Mouse (Mus musculus) midbrain, postnatal 0 days (tissue): ENCODE results near the gene Cdh4. TPM values are rescaled to one million over a fixed set of nuclear protein-coding genes. Genes with fewer than 3 reads are reported as not detected.
A peak's percentile ranks its signal among the peaks of the same experiment; 100 is the strongest.

ENCODE experiments used
- ATAC-seq: fragments of 200-750 bp; cut with Nextera tagmentation; 2 replicates; pipeline ENCODE4 v1.8.0; 2017; ENCODE audit warnings: moderate number of reproducible peaks, mild to moderate bottlenecking, moderate TSS enrichment, moderate library complexity; ENCODE audit not compliant: low FRiP score
- DNase-seq: peaks from one replicate; pipeline ENCODE4 v3.0.0-alpha.2; 2015; ENCODE audit warnings: low spot score
- H3K27ac ChIP-seq: fragments of 300-500 bp; sonication (generic); 2 replicates; pipeline ENCODE4 v1.5.1; 2014; ENCODE audit warnings: low read depth, mild to moderate bottlenecking, low read length, mixed read lengths
- H3K27me3 ChIP-seq: fragments of 300-500 bp; sonication (generic); 2 replicates; pipeline ENCODE4 v1.6.1; 2014; ENCODE audit warnings: low read length, control low read depth, mixed read lengths; ENCODE audit not compliant: insufficient read depth
- H3K36me3 ChIP-seq: fragments of 300-500 bp; sonication (generic); 2 replicates; pipeline ENCODE4 v1.6.1; 2014; ENCODE audit warnings: low read length, control low read depth, mixed read lengths; ENCODE audit not compliant: insufficient read depth
- H3K4me1 ChIP-seq: fragments of 300-500 bp; sonication (generic); 2 replicates; pipeline ENCODE4 v1.6.1; 2014; ENCODE audit warnings: mild to moderate bottlenecking, control low read depth, antibody characterized with exemption, low read length, mixed read lengths; ENCODE audit not compliant: insufficient read depth
- H3K4me2 ChIP-seq: fragments of 300-500 bp; sonication (generic); 2 replicates; pipeline ENCODE4 v1.6.1; 2014; ENCODE audit warnings: low read depth, mild to moderate bottlenecking, low read length, mixed read lengths; ENCODE audit not compliant: poor library complexity, severe bottlenecking
- H3K4me3 ChIP-seq: fragments of 300-500 bp; sonication (generic); 2 replicates; pipeline ENCODE4 v1.5.1; 2014; ENCODE audit warnings: low read depth, mild to moderate bottlenecking, low read length, moderate library complexity
- H3K9ac ChIP-seq: fragments of 300-500 bp; sonication (generic); replicated peaks from 2 replicates; pipeline ENCODE4 v1.6.1; 2014; ENCODE audit warnings: mild to moderate bottlenecking, low read length, moderate library complexity, mixed read lengths; ENCODE audit not compliant: poor library complexity, severe bottlenecking
- H3K9me3 ChIP-seq: fragments of 300-500 bp; sonication (generic); 2 replicates; pipeline ENCODE4 v1.6.1; 2016; ENCODE audit warnings: low read length, control low read depth
- CTCF ChIP-seq: IDR thresholded peaks from 2 replicates; pipeline ENCODE4 v1.5.1; 2016; ENCODE audit warnings: antibody characterized with exemption, mild to moderate bottlenecking
- WGBS: fragments of 180-500 bp; shearing (Covaris S2); extraction: QIAGEN DNeasy Blood & Tissue Kit; methylation state at CpG from one replicate; pipeline ENCODE4 v1.1.7; 2014; 5-methylcytosine and 5-hydroxymethylcytosine counted together
- polyA plus RNA-seq: library from polyadenylated mRNA; unstranded; fragments of >200 nt; fragmentation: Nextera tagmentation; extraction: Ambion mirVana; gene quantifications from 2 replicates; pipeline ENCODE4 v1.2.1, GENCODE M21; 2015
- total RNA-seq: library from RNA; depleted of rRNA; stranded (reverse); fragments of >200 nt; gene quantifications from 2 replicates; pipeline ENCODE4 v1.2.3, GENCODE M21; 2014

Cdh4 gene
- total and polyA plus RNA-seq, 2 experiments from 2014 or later = 64.9 to 86.6 TPM

- Histone ChIP-seq H3K36me3 (no peaks in the 10 kb centered on the region), H3K4me3 (no peak overlapping the region), H3K4me2 (no peak overlapping the region), H3K9ac (no peak overlapping the region), H3K9me3 (no peaks in the 10 kb centered on the region), H3K4me1 (no peaks in the 10 kb centered on the region), H3K27me3 (no peaks in the 10 kb centered on the region), H3K27ac (no peak overlapping the region)
- 94% methylated on average over 2 of the region's 2 CpGs for WGBS
- DNase-seq (no peak), ATAC-seq (no peak)
- TF ChIP-seq CTCF = 0 out of 2 replicates have a peak, but pooled peaks have one; percentile 19
Observed at GRCm38 (mm10) chr2:179627563-179627962, 185.3 kb downstream of the Cdh4 start.

DNA sequence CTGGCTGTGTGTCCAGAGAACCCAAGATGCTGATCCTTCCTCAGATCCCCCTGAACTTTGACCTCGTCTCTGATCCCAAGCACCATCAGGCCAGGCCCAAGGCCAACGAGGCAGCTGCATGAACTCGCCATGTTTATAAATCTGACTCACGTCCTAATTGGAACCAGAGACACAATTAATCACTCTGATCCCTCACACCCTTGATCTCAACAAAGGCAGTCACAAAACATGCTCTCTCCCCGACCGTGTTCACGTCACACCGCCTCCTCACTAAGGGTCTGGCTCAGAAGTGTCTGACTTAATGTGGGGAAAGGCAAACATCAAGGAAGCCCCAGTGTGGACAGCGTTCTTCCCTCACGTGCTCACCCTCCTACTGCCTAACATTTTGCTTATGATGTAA lies 188.5 kb downstream of the Cdh4 start:
- WGBS = 71% methylated on average over 10 of the region's 10 CpGs

GRCm38 (mm10) chr2:179640576-179641301 lies 198.5 kb downstream of the Cdh4 start:
- no peak overlapping the region for H3K27ac ChIP-seq
- no peak overlapping the region for H3K9ac ChIP-seq
- H3K9me3 ChIP-seq = no peaks in the 10 kb centered on the region
- ATAC-seq = no peak
- H3K27me3 ChIP-seq = no peaks in the 10 kb centered on the region
- DNase-seq = no peak
- no peak overlapping the region for H3K4me2 ChIP-seq
- 93% methylated on average over 15 of the region's 15 CpGs for WGBS
- H3K36me3 ChIP-seq = no peaks in the 10 kb centered on the region
- no peaks in the 10 kb centered on the region for H3K4me1 ChIP-seq
- no peak overlapping the region for H3K4me3 ChIP-seq
- no peak for TF ChIP-seq CTCF

More for the DNA sequence above, 188.5 kb downstream of the Cdh4 start:
- Histone ChIP-seq H3K4me3 (no peak overlapping the region), H3K4me1 (no peaks in the 10 kb centered on the region), H3K9me3 (no peaks in the 10 kb centered on the region), H3K27me3 (no peaks in the 10 kb centered on the region), H3K4me2 (no peak overlapping the region), H3K27ac (no peak overlapping the region), H3K36me3 (no peaks in the 10 kb centered on the region), H3K9ac (no peak overlapping the region)
- TF ChIP-seq CTCF = no peak
- DNase-seq (no peak), ATAC-seq (no peak)

DNA sequence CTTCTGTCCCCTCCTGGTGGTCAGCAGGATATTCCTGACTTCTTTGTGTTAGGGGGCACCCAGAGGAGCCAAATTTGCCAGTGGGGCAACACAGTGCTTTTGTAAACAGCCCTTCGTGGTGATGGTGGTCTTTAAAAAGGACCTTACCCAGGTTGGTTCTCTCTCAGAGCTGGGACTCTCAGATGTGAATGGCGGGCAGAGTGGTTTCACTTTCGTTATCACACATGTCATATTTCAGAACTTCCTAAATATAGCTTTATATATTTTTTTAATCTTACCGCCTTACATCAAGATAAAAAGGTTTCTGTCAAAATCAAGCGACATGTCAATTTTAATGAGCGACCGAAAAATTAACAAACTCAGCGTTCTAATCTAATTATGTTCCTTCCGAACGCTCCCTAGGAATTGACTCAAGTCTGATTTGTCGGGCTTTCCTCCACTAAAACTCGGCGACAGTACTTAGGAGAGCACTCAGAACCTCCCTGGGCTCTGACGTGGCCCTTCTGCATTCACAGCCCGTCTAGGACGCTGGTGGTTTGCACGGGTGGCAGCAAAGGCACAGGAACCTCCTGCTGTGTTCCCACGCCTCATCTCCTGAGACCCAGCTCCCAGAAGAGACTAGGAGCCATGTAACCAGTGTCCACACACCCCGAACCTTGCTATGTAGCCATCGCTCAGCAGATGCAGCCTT lies 206.5 kb downstream of the Cdh4 start:
- H3K9ac ChIP-seq = no peak overlapping the region

DNA sequence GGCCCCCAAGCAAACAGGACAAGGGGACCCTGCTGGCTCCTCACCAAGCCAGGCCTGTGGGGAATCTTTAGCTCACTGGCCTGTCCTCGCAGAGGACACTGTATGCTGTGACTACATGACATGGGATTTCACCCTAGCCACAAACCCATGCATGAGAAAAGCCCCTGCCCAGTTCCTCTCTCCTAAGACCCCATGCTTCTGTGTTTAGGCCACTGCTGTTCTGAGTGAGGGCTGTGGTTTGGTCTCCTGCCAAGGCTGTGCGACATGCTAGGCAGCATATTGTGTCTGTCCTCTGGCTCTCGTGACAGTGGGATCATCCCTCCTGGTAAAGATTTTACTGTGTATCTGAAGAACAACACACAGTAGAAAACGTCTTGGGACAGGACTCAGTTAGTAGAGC lies 207.1 kb downstream of the Cdh4 start:
- H3K36me3 ChIP-seq = no peaks in the 10 kb centered on the region
- no peak overlapping the region for H3K9ac ChIP-seq
- ATAC-seq (no peak), DNase-seq (peak; percentile 44)
- no peak overlapping the region for H3K4me2 ChIP-seq
- H3K27ac ChIP-seq = no peak overlapping the region
- no peaks in the 10 kb centered on the region for H3K9me3 ChIP-seq
- no peak overlapping the region for H3K4me3 ChIP-seq
- WGBS = 53% methylated on average over 4 of the region's 4 CpGs
- no peaks in the 10 kb centered on the region for H3K27me3 ChIP-seq
- TF ChIP-seq CTCF = no peak
- H3K4me1 ChIP-seq = peaks cover 4% of the 10 kb centered on the region; the same call in 1 of the 2 replicates

More for the DNA sequence above, 206.5 kb downstream of the Cdh4 start:
- Histone ChIP-seq H3K36me3 (no peaks in the 10 kb centered on the region), H3K27ac (no peak overlapping the region), H3K27me3 (no peaks in the 10 kb centered on the region), H3K9me3 (no peaks in the 10 kb centered on the region), H3K4me1 (peaks cover 4% of the 10 kb centered on the region; the same call in 1 of the 2 replicates), H3K4me2 (no peak overlapping the region), H3K4me3 (no peak overlapping the region)
- no peak for TF ChIP-seq CTCF
- ATAC-seq (no peak), DNase-seq (no peak)
- WGBS = 56% methylated on average over 20 of the region's 20 CpGs

DNA sequence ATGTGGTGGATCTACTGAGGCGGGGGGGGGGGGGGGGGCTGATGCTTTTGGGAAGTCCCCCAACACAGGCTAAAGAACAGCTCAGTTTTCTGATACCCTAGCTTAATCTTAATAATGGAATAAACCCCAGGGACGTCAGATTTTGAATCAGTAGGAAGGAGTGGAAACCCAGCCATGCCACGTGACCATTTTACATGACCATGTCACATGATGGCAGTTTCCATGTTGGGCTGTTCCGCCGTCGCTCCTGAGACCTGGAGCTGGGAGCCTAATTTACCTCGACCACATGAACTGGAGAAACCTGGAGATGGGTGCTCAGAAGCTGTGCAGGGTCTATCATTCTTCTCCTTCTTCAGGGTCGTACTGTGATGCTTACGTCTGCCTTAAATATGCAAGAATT lies 207.9 kb downstream of the Cdh4 start:
- H3K4me1 ChIP-seq = peaks cover 4% of the 10 kb centered on the region; the same call in 1 of the 2 replicates

More for the DNA sequence above, 207.9 kb downstream of the Cdh4 start:
- Histone ChIP-seq H3K4me3 (no peak overlapping the region), H3K27ac (no peak overlapping the region), H3K9me3 (no peaks in the 10 kb centered on the region), H3K36me3 (no peaks in the 10 kb centered on the region), H3K9ac (no peak overlapping the region), H3K4me2 (no peak overlapping the region), H3K27me3 (no peaks in the 10 kb centered on the region)
- TF ChIP-seq CTCF = no peak
- WGBS = 81% methylated on average over 9 of the region's 9 CpGs
- DNase-seq = no peak
- no peak for ATAC-seq
